Mouse (Mus musculus): Measurements from ENCODE around the gene Atp10b. TPM values are rescaled to one million over a fixed set of nuclear protein-coding genes. Genes with fewer than 3 reads are reported as not detected.
A peak's percentile ranks its signal among the peaks of the same experiment; 100 is the strongest.
"Not testable (repeated sequence)": the region's sequence is repeated elsewhere in the genome, so short reads cannot be mapped to it uniquely, and the experiment has no call there.

Gene Atp10b
- total RNA-seq (2021) = not detected

DNA sequence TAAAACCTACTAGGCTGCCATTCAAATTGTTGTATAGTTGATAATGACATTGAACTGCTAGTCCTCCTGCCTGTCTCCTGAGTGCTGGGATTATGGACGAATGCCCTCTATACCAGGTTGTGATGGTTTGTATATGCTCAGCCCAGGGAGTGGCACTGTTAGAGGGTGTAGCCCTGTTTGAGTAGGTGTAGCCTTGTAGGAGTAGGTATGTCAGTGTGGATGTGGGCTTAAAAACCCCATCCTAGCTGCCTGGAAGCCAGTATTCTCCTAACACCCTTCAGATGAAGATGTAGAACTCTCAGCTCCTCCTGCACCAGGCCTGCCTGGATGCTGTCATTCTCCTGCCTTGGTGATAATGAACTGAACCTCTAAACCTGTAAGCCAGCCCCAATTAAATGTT is at the start of gene Atp10b:
Atp10b (plus strand) TSS at position 301 of the 400 bp plus-strand sequence.
- DNase-seq = no peak

DNA sequence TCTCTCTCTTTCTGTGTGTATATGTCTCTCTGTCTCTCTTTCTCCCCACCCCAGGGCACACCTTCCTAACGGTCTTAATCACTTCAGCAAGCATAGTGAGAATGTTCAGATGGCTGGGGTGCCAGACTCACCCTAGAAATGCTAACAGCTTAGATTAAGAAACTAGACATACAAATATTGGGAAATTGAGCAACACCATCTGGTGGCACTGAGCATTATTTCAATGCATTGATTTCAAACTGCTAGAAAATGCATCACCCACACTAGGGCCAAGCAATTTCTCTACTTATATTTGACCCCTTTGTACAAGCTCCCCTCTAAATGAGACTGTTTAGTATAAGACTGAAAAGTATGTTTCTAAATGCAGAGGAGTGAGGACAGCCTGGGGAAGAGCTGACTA is 48.3 kb upstream of the Atp10b start:
- no peak for DNase-seq

DNA sequence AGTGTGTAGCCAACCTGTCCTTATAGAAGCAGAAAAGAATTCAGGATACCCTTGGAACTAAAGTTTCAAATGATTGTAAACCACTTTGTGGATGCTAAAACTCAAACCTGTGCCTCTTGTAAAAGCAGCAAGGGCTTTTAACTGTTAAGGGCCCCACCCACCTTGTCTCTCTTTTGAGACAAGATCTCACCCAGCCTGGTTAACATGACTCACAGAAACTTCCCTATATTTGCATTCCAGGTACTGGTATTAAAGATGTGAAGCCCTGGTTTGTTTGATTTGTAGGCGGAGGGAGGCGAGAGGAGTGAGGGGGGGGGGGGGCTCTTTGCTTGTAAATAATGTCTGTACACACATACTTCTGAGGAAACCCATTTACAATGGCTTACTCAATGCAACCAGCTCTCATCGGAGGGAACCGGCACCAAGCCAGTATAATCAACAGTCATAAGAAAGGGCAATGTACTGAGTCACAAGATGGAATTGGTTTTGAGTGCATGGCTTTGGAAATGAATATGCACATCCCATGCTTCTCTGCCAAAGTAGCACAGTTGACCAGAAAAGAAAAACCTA is 23.7 kb upstream of the Atp10b start:
- DNase-seq = no peak

DNA sequence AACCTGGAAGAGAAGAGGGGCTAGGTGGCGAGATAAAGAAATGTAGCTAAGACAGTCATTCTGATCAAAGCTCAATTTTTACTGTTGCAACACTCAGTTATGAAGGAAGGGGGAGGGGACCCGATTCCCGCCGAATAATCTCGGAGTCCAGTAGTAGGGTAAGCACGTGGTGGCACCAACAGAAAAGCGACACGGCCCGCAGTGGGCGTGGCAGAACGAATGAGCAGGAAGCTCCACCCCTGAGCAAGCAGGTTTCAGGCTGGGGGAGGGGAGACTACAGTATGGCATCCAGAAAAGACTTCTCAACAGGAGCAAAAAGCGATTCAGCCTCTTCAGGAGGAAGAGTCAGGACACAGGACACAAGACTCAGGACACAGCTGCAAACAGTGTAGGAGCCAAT is 23.1 kb upstream of the Atp10b start:
- DNase-seq = not testable (repeated sequence)

DNA sequence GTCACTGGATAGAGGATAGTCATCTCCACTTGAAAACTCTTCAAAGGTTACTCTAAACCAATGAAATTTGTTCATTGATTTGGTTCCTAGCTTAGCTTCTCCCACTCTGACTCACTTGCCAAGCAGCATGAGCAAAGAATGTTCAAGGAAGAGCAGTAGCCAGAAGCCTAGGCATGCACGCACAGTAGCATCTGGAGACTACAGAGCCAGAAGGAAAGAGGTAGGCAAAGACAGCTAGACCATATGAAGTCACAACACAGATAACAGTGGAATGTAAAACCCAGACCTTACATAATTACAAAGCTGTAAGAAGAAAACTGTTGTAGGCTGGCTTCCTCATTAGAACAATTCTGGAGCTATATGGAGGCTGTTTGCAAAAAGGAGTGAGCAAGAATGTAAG is 8.4 kb upstream of the Atp10b start:
- DNase-seq = no peak

DNA sequence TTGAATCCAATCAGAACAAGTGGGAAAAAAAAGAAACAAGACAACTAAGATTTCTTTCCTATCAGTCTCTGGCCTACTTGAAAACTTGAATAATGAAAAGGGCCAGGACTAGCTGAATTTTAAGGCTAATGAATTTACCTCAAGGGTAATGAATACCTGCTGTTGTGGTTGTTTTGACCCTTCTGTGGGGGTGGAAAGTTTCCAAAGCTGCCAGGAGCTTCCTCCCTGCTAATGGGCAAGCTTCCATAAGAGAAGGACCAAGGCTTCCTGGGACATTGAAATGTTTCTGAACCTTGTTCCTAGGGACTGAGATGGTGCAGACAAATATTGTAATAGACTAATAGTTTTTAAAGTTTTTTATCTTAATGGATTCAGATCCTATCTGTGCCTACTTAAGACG is 6.9 kb upstream of the Atp10b start:
- no peak for DNase-seq

DNA sequence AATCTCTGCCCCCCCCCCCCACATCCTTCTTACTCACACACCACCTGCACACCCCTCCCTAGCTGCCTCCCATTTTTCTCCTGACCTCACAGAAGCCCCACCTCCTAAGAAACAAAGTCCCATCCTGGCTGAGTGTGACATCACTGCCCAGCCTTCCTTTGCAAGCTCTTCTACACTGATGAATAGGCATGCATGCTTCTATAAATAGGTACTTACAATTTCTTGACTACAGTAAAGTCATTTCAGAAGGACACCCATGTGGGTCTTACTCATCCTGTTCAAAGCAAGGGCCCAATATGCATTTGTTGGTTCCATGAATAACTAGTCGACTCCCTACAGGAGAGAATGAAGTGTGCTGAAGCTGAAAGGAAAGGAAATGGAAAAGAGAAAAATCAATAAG is 5.5 kb upstream of the Atp10b start:
- DNase-seq = no peak

DNA sequence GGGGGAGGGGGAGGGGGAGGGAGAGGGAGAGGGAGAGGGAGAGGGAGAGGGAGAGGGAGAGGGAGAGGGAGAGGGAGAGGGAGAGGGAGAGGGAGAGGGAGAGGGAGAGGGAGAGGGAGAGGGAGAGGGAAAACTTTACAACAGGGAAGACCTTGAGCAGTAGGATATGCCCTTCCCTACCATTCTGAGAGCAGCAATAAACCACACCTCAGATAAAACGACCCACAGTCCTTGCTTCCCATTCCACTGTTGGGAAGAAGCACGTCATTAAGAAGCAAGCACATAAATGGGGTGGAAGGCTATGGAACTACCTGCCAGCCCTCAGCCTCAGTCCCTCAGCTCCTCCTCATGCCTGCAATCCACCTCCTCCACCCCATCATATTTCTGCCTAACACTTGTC is 4.8 kb upstream of the Atp10b start:
- DNase-seq = not testable (repeated sequence)

DNA sequence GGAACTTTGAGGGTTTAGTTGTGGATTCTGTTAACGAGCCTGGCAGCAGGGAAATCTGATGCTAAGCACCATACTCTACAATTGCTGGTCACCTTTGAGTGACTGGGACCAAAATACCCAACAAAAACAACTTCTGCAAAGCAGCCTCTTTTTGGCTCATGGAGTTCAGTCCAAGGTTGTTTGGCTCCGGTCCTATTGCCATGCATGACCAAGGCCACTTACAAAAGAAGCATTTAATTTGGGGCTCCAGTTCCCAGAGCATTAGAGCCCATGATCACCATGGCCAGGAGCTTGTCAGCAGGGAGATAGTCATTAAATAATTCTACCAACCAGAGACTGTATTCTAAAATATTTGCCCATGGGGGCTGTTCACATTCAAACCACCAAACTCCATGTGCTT is 2.3 kb upstream of the Atp10b start:
- DNase-seq = no peak

DNA sequence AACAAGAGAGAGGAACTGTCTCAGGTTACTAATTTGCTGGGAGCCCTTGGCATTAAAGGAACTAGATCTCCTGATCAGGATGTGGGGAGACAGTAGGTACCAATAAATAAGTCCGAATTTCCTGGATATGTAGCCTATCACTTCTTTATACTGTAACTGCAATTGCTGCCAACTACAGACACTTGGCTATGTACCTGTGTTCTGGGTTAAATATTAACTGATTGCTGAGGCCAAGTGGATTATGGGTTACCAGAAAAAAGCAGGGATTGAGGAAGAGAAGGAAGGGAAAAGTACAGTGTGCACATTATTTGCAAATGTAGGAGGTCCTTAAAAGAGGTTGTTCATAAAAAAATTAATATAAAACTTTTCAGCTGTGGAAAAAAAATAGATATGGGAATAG is 1.3 kb upstream of the Atp10b start:
- DNase-seq = no peak

DNA sequence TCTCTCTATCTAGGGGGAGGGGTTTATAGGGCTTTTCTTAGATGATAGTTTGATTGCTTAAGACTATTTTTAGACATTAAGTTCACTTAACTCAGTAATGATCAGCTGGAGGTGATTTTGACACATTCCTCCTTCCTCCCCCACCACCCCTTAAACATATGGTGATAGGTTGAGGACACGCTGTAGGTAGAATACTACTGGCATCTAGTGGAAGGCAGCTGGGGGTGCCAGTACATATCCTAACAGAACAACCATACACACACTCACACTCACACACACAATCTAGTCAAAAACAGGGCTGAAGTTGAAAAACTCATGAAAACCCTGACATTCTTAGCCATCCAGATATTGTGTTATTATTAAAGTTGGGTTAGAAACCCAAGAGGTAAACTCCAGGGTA is 5.3 kb downstream of the Atp10b start:
- DNase-seq = no peak

DNA sequence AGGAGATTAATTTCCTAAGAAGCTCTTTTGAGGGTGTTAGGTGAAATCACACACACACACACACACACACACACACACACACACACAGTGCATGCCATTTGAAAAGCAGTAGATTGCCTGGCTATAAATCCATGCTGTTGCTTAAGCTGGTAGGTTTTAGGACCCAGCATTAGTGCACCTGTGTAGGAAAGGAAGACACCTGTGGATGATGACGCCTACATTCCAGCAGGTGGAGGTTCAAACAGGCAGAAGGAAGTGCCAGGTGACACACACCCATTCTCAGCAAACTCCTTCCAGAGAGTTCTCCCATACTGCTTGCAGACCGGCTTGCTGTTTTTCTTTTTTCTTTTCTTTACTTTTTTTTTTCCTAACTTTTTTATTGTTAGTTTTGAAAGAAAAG is 5.7 kb downstream of the Atp10b start:
- DNase-seq = no peak

DNA sequence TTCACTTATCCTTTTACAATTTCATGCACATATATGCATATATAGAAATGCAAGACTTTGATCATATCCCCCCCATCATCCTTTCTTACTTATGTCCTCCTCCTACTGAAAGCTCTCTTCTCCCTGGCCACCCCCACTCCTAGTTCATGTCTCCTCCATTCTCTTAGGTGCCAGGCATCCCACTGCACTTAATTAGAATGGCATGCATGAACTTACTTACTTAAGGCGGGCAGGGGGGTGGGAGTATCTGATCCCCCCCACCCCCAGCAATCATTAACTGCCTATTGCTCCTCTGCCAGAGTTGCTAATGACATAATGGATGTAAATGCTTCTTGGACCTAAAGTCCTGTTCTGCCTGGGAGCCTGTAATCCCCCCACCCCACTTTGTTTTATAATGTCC is 9.1 kb downstream of the Atp10b start:
- no peak for DNase-seq

DNA sequence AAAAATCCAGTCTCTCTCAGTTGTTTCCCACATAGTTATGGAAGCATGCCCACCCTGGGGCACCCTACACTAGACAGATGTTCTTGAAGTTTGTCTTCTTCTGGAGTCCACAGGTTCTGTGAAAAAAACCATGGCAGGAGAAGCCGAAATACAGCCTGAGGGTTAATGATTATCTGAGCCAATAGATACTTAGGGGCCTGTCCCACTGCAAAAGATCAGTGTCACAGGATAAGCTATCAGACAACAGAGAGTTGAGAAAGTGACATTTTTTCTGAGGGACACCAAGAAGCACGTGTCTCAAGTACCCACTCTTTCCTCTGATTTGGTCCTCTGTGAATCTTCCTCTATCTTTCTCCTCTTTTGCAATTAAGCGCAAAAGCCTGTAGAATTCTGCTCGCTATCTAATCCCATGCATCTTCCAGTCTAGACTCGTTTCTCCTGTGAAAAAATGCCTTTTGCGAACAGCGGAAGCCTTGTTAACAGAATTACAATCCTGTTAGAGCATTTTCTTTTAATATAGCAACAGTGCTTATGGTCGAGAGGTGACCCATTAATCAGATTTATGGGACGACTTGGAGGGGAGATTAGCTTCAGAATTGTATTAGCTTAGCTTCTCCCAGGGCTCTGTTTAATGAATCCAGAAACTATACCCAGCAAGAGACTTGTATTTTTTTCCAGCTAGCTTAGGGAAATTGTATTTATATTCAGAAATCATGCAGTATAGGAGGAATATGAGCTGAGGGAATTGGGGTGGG is 10.7 kb downstream of the Atp10b start:
- no peak for DNase-seq

DNA sequence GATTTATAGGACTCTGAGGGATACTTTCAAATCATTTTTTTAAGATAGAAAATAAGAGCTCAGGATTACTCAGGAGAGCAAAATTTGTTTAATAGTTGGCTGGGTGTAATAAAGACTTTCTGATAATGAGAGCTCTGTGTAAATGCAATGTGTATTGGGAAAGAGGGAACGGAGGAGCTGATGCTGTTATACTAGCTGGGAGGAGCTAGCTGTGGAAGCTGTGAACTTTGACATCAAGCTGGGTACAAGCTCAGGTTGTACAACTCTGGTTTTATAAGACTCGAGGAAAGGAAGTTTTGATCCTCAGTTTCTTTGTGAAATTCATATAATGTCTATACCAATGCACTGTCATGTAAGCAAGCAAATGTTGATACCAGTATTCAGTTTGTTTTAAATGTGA is 20.9 kb downstream of the Atp10b start:
- no peak for DNase-seq

DNA sequence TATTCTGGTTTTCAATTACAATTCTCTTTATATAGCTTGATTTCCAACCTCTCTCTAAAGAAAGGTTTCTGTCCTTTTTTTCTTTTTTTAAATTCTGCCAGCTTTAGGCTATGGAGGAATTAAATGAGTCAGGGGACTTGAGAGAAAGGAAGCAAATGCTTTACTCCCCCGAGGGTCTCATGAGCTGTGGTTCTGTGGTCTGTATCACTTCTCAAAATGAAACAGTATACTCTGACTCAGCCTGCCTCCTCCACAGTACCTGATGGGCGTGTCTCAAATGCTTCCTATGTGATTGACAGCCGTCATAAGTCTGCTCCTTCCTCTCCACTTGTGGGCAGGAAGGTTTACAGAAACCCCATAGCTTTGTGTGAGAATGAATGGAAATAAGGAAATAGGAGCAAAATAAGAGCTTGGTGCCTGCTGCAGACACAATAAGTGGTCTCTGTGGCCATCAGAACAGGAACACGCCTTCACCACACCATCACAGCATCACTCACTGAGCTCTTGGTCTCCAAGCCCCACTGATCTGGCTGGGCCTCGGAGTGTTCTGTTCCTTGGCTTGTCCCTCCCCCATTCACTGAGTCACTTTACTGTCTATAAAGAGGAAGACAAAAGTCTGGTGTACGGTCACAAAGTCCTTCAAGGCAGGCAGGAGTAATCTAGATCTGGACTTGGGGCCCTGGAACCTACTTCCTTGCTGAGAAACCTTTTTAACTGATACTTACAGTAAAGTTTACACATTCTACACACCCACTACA is 24.9 kb downstream of the Atp10b start:
- no peak for DNase-seq

DNA sequence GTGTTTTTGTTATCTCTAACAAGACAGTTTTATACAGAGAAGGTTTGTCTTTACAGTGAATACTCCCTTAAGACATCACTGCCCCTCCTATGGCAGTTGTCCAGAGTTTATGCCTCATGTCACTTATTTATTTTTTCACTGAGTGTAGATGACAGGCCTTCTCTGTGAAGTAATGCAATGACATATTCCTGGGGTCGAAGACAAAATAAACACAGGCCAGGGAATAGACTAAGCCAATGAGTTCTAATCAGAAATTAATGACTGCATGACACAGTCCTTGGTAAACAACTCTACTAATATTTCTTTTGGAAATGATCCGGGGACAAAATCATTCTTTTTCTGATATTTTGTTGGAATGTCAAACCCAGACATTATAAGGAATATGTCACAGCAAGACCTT is 32.7 kb downstream of the Atp10b start:
- no peak for DNase-seq

DNA sequence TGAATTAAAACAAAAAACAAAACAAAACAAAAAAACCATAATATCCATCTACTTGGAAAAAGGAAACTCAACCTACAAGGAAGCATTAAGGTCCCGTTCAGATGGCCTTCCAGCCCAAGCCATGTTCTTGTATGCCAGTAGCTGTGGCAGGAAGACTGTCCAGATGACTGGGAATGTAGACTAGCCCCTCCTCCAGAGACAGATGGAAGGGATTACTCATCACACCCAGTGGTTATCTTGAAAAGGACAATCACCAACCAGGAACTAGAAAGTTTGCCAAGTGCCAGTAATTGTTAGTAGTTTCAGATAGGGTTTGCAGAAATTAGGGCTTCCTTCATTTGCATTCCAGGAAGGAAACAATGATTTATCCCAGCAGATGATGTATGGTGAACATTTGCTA is 33.1 kb downstream of the Atp10b start:
- DNase-seq = peak; percentile 13

DNA sequence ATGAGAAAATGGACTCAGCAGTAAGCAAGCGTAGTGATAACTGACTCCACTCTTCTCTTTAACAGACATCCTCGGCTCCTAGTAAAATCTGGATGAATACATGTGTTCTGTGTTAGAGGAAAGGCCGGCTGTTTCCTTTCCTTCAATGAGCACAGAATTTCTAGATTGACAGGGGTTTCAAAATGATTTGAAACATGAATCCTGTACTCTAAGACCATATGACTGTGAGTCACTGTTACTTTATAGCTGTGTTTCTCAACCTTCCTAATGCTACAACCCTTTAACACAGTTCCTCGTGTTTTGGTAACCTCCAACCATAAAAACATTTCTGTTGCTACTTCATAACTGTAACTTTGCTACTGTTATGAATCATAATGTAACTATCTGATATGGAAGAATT is 33.8 kb downstream of the Atp10b start:
- no peak for DNase-seq

DNA sequence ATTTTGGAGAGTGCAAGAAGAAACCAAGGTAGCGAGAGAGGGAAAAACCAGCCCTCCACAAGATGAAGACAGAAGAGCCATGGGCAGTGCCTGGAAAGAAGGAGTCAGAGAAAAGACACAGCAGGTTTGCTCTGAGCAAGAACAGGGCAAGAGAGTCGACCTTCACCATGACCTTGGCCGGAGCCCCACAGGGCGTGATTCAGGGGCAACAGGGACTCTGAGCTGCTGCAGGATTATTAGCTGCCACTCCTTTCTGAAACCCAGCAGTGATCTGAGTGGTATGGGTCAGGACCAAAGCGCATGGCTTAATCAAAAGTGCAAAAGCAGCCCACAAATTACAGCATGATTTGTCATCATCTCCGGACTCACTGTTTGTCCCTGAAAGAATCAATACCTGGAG is 36.6 kb downstream of the Atp10b start:
- no peak for DNase-seq

DNA sequence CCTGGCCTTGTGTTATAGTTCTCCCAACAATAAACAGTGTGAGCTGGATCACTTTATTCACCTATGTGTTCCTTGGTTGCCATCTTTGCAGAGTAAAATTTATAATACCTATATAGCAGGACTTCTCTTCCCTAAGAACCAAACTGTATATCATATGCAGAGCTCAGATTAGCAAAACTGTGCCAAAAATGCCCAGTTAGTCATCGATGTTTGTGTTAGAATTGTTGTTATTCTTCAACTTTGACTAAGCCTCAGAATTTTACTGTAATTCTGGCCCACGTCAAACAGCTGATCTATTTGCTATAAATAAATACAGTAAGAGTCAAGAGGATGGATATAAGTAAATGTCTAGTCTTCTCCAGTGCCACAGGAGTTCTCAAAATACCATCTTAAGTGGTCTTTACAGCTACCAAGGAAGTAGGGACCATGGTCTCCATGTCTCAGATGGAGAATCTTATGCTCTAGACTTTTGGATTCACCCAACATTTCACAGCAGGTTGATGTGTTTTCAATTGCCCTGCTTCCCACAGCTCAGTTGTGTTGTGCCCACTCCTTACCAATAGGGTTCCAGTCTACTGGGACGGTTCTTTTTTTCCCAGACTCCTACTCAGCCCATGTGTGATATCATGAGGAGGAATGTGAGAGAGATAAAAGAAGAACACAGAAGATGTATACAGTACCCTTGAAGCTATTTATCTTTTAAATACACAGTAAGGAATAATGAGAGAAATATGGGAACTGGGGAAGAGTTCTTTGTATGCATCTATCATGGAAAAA is 40.3 kb downstream of the Atp10b start:
- no peak for DNase-seq

DNA sequence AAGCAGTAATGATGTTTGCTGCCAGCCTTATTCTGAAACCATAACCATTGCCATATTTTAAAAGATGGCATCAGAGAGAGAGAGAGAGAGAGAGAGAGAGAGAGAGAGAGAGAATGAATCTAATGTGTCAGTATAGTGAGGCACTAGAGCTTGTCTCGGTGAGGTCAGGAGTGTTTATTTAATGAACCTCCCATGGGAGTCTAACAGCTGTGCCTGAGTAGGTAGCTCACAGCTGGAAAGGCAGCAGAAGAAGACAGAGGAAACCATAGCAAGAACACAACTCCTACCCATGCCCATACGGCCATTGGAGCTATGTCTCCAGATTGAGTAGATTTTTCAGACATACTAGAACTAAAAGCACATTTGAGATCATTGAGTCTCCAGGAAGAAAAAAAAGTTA is 49.1 kb downstream of the Atp10b start:
- DNase-seq = no peak

DNA sequence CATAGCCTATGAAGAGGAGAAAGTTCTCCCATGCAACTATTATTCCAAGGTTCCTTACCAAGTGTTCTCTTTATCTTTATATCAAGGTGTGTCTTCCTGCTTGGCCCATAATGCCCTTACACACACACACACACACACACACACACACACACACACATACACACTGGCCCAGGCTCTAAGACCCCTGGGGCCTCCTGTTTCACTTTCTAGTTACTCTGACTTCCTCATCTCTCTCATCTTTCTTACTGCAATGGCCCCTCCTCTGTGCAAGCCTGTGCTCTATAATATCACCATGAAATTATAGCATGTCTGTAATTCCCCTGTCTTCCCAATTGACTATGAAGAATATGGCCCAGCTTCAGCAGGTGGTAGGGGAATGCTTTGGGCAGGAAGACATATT is 49.7 kb downstream of the Atp10b start:
- DNase-seq = no peak

Data from heart, postnatal 4 days (tissue).